Mouse (Mus musculus) heart, embryonic 16.5 days (tissue): ENCODE results near the gene Hps5. TPM values are rescaled to one million over a fixed set of nuclear protein-coding genes. Genes with fewer than 3 reads are reported as not detected.

Experiments
- ATAC-seq: fragments of 200-750 bp; cut with Nextera tagmentation; replicated peaks from 2 replicates; pipeline ENCODE4 v1.8.0; 2017; ENCODE audit warnings: moderate number of reproducible peaks; ENCODE audit not compliant: insufficient read depth, low FRiP score; ENCODE audit errors: extremely low read depth
- H3K27ac ChIP-seq: fragments of 300-500 bp; sonication (generic); 2 replicates; pipeline ENCODE4 v1.5.1; 2014; ENCODE audit warnings: mild to moderate bottlenecking, low read length, control low read depth, moderate library complexity
- H3K27me3 ChIP-seq: fragments of 300-500 bp; sonication (generic); 2 replicates; pipeline ENCODE4 v1.6.1; 2014; ENCODE audit warnings: low read length, mixed read lengths; ENCODE audit not compliant: control insufficient read depth, insufficient read depth
- H3K36me3 ChIP-seq: fragments of 300-500 bp; sonication (generic); 2 replicates; pipeline ENCODE4 v1.6.1; 2014; ENCODE audit not compliant: control insufficient read depth, insufficient read depth
- H3K4me1 ChIP-seq: fragments of 300-500 bp; sonication (generic); 2 replicates; pipeline ENCODE4 v1.6.1; 2014; ENCODE audit warnings: low read length, mixed read lengths; ENCODE audit not compliant: control insufficient read depth, insufficient read depth
- H3K4me2 ChIP-seq: fragments of 300-500 bp; sonication (generic); 2 replicates; pipeline ENCODE4 v1.6.1; 2014; ENCODE audit warnings: low read depth, mild to moderate bottlenecking, control low read depth, low read length
- H3K4me3 ChIP-seq: fragments of 300-500 bp; sonication (generic); 2 replicates; pipeline ENCODE4 v1.5.1; 2014; ENCODE audit warnings: mild to moderate bottlenecking, control low read depth, low read length
- H3K9ac ChIP-seq: fragments of 300-500 bp; sonication (generic); 2 replicates; pipeline ENCODE4 v1.6.1; 2014; ENCODE audit warnings: low read length, control low read depth
- H3K9me3 ChIP-seq: fragments of 300-500 bp; sonication (generic); replicated peaks from 2 replicates; pipeline ENCODE4 v1.6.1; 2016; ENCODE audit warnings: low read length; ENCODE audit not compliant: control insufficient read depth
- WGBS: fragments of 180-500 bp; shearing (Covaris S2); extraction: QIAGEN DNeasy Blood & Tissue Kit; methylation state at CpG from one replicate; pipeline ENCODE4 v1.1.7; 2014; 5-methylcytosine and 5-hydroxymethylcytosine counted together
- polyA plus RNA-seq: library from polyadenylated mRNA; unstranded; fragments of >200 nt; fragmentation: Nextera tagmentation; extraction: Ambion mirVana; gene quantifications from 2 replicates; pipeline ENCODE4 v1.2.1, GENCODE M21; 2015

Hps5 gene
- polyA plus RNA-seq, 1 experiment from 2014 or later: 10.4 TPM

DNA sequence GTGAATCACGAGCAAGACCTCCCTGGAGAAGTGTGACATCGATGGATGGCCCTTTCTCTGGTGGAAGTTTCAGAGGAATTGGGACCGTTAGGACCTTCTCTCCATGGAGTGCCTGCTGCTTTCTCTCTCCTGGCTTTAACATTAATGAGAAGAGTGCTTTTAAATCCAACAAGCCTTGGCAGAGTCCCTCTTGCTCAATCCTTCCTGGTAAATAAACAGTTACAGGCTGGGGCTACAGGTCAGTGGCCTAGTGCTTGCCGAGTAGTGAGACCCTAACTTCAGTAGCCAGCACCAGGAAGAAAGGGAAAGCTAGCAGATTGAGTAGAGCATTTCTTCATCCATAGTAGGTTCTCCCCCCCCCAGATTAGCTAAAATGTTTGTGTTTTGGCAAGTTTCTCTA is 63.4 kb downstream of the Hps5 start, which contains the start of gene Saa4:
TSS of gene Saa4 (minus strand) at position 146 of the 400 bp plus-strand sequence.
- no peak within 1 kb of the TSS for H3K9ac ChIP-seq
- H3K9me3 ChIP-seq: no peaks in the 10 kb centered on the region
- H3K4me1 ChIP-seq: no peaks in the 10 kb centered on the region
- 80% methylated on average over 4 of the region's 4 CpGs for WGBS
- H3K4me3 ChIP-seq: no peak within 1 kb of the TSS
- no peak within 1 kb of the TSS for H3K27ac ChIP-seq
- H3K4me2 ChIP-seq: no peak within 1 kb of the TSS
- H3K27me3 ChIP-seq: no peaks in the 10 kb centered on the region
- H3K36me3 ChIP-seq: no peaks in the 10 kb centered on the region
- ATAC-seq: no peak

DNA sequence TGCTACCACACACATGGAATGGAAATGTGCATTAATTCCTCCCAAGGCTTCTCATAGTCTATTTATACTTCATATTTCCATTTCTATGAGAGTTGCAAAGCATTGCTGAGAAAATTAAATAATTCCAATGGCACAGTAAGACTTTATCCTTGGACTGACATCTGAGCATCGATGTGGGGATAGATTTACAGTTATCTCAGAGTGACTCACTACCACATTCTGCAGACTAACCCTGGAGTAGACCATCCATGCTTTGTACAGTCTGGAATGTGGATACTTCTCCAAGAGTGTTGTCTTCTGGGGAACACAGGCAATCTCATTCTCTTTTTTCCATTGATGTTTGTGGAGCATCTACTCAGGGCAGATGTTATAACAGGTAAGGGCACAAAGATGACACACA is 68.3 kb downstream of the Hps5 start:
- Histone ChIP-seq H3K9ac (no peak overlapping the region), H3K9me3 (no peaks in the 10 kb centered on the region), H3K4me3 (no peak overlapping the region), H3K27ac (no peak overlapping the region), H3K4me1 (no peaks in the 10 kb centered on the region), H3K27me3 (no peaks in the 10 kb centered on the region), H3K4me2 (no peak overlapping the region), H3K36me3 (no peaks in the 10 kb centered on the region)
- ATAC-seq: no peak
- WGBS: 74% methylated on average over 1 of the region's 1 CpGs

DNA sequence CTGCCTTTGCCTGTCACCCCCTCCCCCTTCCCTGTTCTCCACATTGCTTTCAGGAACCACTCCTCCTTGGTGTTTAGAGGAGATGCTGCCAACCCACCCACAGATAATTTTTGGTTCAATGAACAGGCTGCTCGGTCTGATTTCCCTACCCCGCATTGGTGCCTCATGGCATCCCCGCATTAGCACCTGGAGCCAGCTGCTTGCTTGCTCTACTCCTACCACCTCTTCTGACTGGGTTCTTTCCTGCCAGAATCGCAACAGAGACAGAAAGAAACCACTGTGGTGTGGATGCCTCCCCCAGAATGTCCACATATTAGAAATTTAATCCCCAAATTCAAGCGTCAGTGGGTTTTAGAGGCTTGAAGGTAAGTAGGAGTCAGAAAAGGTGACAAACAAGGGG is 71.5 kb downstream of the Hps5 start:
- no peaks in the 10 kb centered on the region for H3K27me3 ChIP-seq
- H3K9me3 ChIP-seq: no peaks in the 10 kb centered on the region
- no peaks in the 10 kb centered on the region for H3K4me1 ChIP-seq
- no peak overlapping the region for H3K27ac ChIP-seq
- H3K36me3 ChIP-seq: no peaks in the 10 kb centered on the region
- 77% methylated on average over 5 of the region's 5 CpGs for WGBS
- H3K4me2 ChIP-seq: no peak overlapping the region
- no peak overlapping the region for H3K9ac ChIP-seq
- H3K4me3 ChIP-seq: no peak overlapping the region
- no peak for ATAC-seq

DNA sequence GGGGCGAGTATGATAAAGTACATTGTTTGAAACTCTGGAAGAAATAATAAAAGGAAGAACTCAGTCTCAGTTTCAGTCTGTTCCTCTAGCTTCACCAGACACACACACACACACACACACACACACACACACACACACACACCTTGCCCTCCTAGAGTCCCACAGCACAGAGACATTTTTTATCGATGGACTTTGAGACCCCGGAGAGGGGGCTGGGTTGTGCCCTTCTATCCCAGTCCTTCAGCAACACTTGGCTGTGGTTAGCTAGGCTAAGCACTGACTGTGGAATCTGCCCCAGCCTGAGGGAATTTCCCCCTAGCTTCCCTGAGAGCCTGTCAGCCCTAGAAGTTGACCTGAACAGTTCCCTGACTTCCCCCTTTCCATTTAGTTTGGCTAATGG is 72.0 kb downstream of the Hps5 start:
- Histone ChIP-seq H3K27me3 (0 out of 2 replicates have a peak, but pooled peaks cover 3% of the 10 kb centered on the region), H3K4me3 (no peak overlapping the region), H3K9ac (no peak overlapping the region), H3K9me3 (no peaks in the 10 kb centered on the region), H3K36me3 (no peaks in the 10 kb centered on the region), H3K27ac (no peak overlapping the region), H3K4me2 (no peak overlapping the region), H3K4me1 (no peaks in the 10 kb centered on the region)
- ATAC-seq: no peak
- WGBS: 68% methylated on average over 3 of the region's 3 CpGs

DNA sequence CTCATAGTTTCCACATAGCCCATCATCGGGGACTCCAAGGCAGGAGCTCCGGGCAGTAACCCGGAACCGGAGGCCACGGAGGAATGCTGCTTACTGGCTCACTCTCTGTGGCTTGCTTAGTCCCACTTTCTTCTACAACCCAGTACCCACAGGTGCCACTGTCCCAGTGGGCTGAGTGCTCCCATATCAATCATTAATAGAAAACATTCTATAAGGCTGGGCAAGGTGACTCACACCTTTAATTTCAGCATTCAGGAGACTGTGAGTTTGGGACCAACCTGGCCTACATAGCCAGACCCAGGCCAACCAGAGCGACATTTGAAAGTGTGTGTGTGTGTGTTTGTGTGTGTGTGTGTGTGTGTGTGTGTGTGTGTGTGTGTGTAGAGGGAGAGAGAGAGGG is 72.5 kb downstream of the Hps5 start:
- H3K4me1 ChIP-seq: no peaks in the 10 kb centered on the region
- no peak overlapping the region for H3K4me3 ChIP-seq
- 0 out of 2 replicates have a peak, but pooled peaks cover 3% of the 10 kb centered on the region for H3K27me3 ChIP-seq
- H3K9ac ChIP-seq: no peak overlapping the region
- H3K27ac ChIP-seq: no peak overlapping the region
- H3K4me2 ChIP-seq: no peak overlapping the region
- 88% methylated on average over 6 of the region's 6 CpGs for WGBS
- no peak for ATAC-seq
- H3K9me3 ChIP-seq: no peaks in the 10 kb centered on the region
- H3K36me3 ChIP-seq: no peaks in the 10 kb centered on the region

DNA sequence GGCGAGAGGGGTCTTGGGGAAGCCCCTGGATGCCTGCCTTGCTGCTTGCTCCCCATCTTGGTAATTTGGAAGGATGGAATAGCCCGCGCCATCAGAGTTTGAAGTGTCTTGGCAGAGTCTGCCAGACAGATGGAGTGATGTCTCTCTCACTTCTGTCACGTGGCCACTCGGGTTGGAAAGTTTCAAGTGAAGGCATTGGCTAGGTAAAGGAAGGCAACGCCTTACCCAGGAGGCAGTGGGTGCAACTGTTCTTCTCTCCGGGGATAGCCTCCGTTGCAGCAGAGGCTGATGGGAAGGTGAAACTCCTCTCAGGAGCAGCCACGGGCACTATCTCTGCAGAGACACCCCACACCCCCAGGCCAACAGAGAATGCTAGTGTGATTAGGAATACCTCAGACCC is 75.4 kb downstream of the Hps5 start:
- WGBS: 60% methylated on average over 9 of the region's 9 CpGs
- Histone ChIP-seq H3K4me3 (no peak overlapping the region), H3K9me3 (no peaks in the 10 kb centered on the region), H3K36me3 (no peaks in the 10 kb centered on the region), H3K4me1 (no peaks in the 10 kb centered on the region), H3K9ac (no peak overlapping the region), H3K4me2 (no peak overlapping the region), H3K27ac (no peak overlapping the region), H3K27me3 (peaks cover 3% of the 10 kb centered on the region; the same call in 1 of the 2 replicates)
- ATAC-seq: no peak

DNA sequence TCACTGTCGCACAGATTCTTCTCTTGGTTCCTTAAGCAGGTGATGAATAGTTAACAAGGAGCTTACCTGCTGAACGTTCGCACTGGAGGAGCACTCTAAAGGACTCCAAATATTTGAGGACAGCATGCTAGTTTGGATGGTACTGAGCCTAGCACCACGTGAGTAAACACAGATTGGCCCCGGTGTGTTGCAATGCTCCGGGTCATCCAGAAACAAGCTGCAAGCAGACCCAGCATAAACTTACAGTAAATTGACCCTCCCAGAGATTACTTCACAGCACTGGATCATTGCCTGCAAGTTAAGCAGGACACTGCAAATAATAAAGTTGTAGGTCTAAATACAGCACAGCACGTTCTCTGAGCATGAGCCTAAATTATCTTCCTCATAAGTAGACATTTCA is 76.3 kb downstream of the Hps5 start:
- H3K27ac ChIP-seq: no peak overlapping the region
- H3K9ac ChIP-seq: no peak overlapping the region
- no peak for ATAC-seq
- H3K36me3 ChIP-seq: no peaks in the 10 kb centered on the region
- no peaks in the 10 kb centered on the region for H3K4me1 ChIP-seq
- H3K4me2 ChIP-seq: no peak overlapping the region
- H3K27me3 ChIP-seq: peaks cover 3% of the 10 kb centered on the region; the same call in 1 of the 2 replicates
- WGBS: 66% methylated on average over 7 of the region's 7 CpGs
- no peaks in the 10 kb centered on the region for H3K9me3 ChIP-seq
- no peak overlapping the region for H3K4me3 ChIP-seq

DNA sequence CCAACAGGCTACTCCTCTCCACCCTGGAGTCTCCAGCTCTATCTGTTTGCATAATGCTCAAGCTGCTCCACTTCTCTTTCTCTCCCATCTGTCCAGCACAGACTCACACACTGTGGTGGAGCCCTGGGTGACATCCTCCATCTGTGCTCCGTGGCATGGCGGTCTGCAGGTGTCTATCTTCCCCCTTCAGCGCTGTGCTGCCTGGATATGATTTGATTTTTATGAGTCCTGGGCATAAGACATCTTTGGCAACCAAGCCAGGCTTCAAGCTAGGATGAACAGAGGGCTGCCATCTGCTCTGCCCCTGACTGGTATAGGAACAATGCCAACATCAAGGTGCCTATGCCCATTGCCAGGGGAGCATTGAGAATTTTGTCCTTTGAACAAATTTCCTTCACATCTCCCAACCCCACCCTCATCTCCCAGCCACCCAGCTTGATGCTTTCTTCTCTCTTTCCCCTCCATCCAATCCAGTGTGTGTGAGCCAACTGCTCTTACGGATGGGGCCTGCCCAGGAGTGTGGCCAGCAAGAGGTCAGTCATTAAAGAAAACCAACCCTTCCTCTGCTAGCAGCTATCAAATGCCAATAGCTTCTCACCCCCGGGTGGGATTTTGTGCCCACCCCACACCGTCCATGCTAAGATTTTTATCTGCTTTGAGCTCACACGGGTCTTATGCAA is 77.1 kb downstream of the Hps5 start:
- 73% methylated on average over 7 of the region's 7 CpGs for WGBS
- H3K4me2 ChIP-seq: no peak overlapping the region
- peaks cover 3% of the 10 kb centered on the region; the same call in 1 of the 2 replicates for H3K27me3 ChIP-seq
- H3K9me3 ChIP-seq: no peaks in the 10 kb centered on the region
- no peak for ATAC-seq
- H3K4me3 ChIP-seq: no peak overlapping the region
- no peaks in the 10 kb centered on the region for H3K36me3 ChIP-seq
- H3K4me1 ChIP-seq: no peaks in the 10 kb centered on the region
- H3K27ac ChIP-seq: no peak overlapping the region
- no peak overlapping the region for H3K9ac ChIP-seq

DNA sequence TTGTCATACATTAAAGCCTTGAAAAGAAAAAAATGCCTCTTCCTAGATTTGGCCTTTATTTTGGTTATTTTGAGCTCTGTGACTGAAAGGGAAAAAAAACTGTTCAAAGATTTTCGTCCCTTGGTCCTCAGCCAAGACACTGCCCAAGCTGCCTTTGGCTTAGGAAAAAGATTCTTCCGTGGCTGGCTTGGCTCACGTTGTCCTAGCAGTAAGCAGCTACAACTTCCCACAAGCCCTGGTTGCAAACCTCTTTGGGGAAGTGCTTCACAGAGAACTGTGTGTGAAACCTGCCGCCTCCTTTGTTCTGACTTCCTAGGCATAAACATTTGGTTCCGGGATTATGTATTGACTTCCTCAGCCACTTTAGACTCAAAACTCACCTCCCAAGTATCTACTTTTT is 79.0 kb downstream of the Hps5 start:
- 30% methylated on average over 5 of the region's 5 CpGs for WGBS
- H3K27ac ChIP-seq: no peak overlapping the region
- H3K4me2 ChIP-seq: no peak overlapping the region
- H3K4me3 ChIP-seq: no peak overlapping the region
- no peak for ATAC-seq
- peaks cover 5% of the 10 kb centered on the region for H3K27me3 ChIP-seq
- H3K4me1 ChIP-seq: no peaks in the 10 kb centered on the region
- H3K9me3 ChIP-seq: no peaks in the 10 kb centered on the region
- no peaks in the 10 kb centered on the region for H3K36me3 ChIP-seq
- no peak overlapping the region for H3K9ac ChIP-seq
